Mouse (Mus musculus) CH12.LX (cell line): ENCODE data around the gene Cebpb.

Experiments
- BHLHE40 ChIP-seq: IDR thresholded peaks from 2 replicates; pipeline ENCODE4 v1.6.1; 2011; ENCODE audit warnings: mild to moderate bottlenecking, low read depth, low read length, improper control_type of control experiment
- CTCF ChIP-seq, 2 experiments: IDR thresholded peaks in 1 of 2; conservative IDR thresholded peaks in 1 of 2; 2 replicates each; pipeline ENCODE4 v1.5.1; 2011 to 2012; ENCODE audit warnings: low read depth in 2 of 2, low read length in 2 of 2, improper control_type of control experiment in 1 of 2, inconsistent platforms in 1 of 2, mild to moderate bottlenecking in 1 of 2, moderate library complexity in 1 of 2
- ELF1 ChIP-seq: IDR thresholded peaks from 2 replicates; pipeline ENCODE4 v1.6.1; 2014; ENCODE audit warnings: low read depth, mild to moderate bottlenecking, inconsistent platforms, low read length, improper control_type of control experiment
- MAX ChIP-seq: IDR thresholded peaks from 2 replicates; pipeline ENCODE4 v1.6.1; 2011; ENCODE audit warnings: low read length, improper control_type of control experiment
- MAZ ChIP-seq: IDR thresholded peaks from 2 replicates; pipeline ENCODE4 v1.6.1; 2012; ENCODE audit warnings: low read depth, mild to moderate bottlenecking, inconsistent platforms, low read length, improper control_type of control experiment, moderate library complexity
- MXI1 ChIP-seq: IDR thresholded peaks from 2 replicates; pipeline ENCODE4 v1.6.1; 2011; ENCODE audit warnings: mild to moderate bottlenecking, low read depth, low read length, improper control_type of control experiment
- NELFE ChIP-seq: IDR thresholded peaks from 2 replicates; pipeline ENCODE4 v1.6.1; 2011; ENCODE audit warnings: low read depth, low read length, improper control_type of control experiment
- PAX5 ChIP-seq: IDR thresholded peaks from 2 replicates; pipeline ENCODE4 v1.6.1; 2012; ENCODE audit warnings: low read length, inconsistent platforms, mixed read lengths
- POLR2A ChIP-seq: IDR thresholded peaks from 2 replicates; pipeline ENCODE4 v1.6.1; 2011; ENCODE audit warnings: low read depth, mild to moderate bottlenecking, improper control_type of control experiment, low read length
- SMC3 ChIP-seq: IDR thresholded peaks from 2 replicates; pipeline ENCODE4 v1.6.1; 2011; ENCODE audit warnings: low read depth, low read length, improper control_type of control experiment
- USF2 ChIP-seq: conservative IDR thresholded peaks from 2 replicates; pipeline ENCODE4 v1.6.1; 2011; ENCODE audit warnings: low read depth, low read length, improper control_type of control experiment
- ZC3H11A ChIP-seq: IDR thresholded peaks from 2 replicates; pipeline ENCODE4 v1.6.1; 2012; ENCODE audit warnings: low read depth, mild to moderate bottlenecking, inconsistent platforms, low read length, improper control_type of control experiment
- ZNF384 ChIP-seq: IDR thresholded peaks from 2 replicates; pipeline ENCODE4 v1.6.1; 2012; ENCODE audit warnings: low read depth, low read length, improper control_type of control experiment, inconsistent platforms

DNA sequence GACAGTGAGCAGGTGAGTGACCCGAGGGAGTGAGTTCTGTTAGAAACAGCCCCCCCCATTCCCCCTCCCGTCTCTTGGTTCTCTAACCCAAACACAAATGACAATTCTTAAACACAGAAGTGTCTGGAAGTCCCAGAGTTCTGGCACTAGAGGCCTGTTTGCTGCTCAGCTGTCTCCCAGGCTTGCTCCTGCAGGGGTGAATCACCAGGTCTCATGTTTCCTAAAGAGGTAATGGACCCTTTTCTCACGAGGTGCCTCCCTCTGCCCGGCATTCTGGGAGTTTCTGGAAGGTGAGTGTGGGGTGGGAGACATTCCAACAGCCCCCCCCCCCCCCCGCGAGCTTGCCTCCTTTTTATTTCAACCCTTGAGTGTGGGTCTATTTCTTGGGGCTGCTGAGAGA is 50.3 kb downstream of the Cebpb start:
- TF ChIP-seq MAX (no peak), SMC3 (no peak), ZNF384 (no peak), CTCF (conservative IDR thresholded peaks at IDR 0.05 in 1 of 2, IDR thresholded peaks at IDR 0.05 in 1 of 2; ENCODE audit: low read depth in 2 of 2, low read length in 2 of 2) (no peak), ZC3H11A (no peak), POLR2A (no peak), NELFE (no peak), ELF1 (no peak), USF2 (no peak), MAZ (no peak), BHLHE40 (no peak), MXI1 (no peak), PAX5 (no peak)
